In the genomic region with DNA sequence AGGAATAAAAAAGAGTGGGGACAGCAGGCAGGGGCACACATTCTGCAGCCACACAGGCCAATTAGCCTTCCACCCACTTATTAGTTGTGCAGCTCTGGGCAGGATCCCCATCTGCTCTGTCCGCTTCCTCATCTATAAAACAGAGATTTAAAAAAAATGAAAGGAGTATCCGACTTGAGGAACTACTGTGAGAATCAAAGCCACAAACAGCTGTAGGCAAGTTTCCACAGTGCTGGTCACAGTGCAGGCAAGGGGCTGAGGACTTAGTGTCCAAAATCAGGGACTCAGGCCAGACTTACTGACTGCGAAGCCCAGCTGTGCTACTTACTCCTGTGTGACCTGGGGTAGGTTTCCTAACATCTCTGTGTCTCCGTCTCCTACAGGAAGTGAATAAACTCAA, we compare ENCODE assay signal across 13 mouse cellular contexts.
DNase-seq lines count a peak whose midpoint lies in the region; ATAC-seq and TF ChIP-seq lines count a peak whose summit lies in the region.
"Had no signal": no experiment of that assay in that cellular context is flagged by ENCODE, and none has a peak within 500 bp of the region (broad histone marks: within the 10 kb centered on the region; RNA-seq: fewer than 3 reads in every experiment).

No protein-coding gene starts in this region.

- H3K27ac ChIP-seq in forebrain, embryonic 14.5 days (ENCODE audit: low read depth, low read length), result peak overlapping the region; percentile 52; the same call in 1 of the 2 replicates
- no peak overlapping the region for H3K27ac ChIP-seq in forebrain, embryonic 10.5 days
- H3K27ac ChIP-seq in layer of hippocampus, adult 2 months, result peak overlapping the region; percentile 80
- H3K27ac ChIP-seq in limb, embryonic 15.5 days, result peak overlapping the region; percentile 4; the same call in 1 of the 2 replicates
- H3K27ac ChIP-seq: kidney, postnatal 0 days; limb, embryonic 13.5 days had no signal

- H3K36me3 ChIP-seq in forebrain, embryonic 14.5 days (ENCODE audit: control insufficient read depth, insufficient read depth, low read length), result no peaks in the 10 kb centered on the region
- H3K36me3 ChIP-seq in forebrain, embryonic 10.5 days (replicated peaks), result no peaks in the 10 kb centered on the region
- H3K36me3 ChIP-seq in limb, embryonic 15.5 days, result no peaks in the 10 kb centered on the region
- H3K36me3 ChIP-seq: limb, embryonic 13.5 days had no signal

- no peaks in the 10 kb centered on the region for H3K27me3 ChIP-seq in forebrain, embryonic 14.5 days (replicated peaks; ENCODE audit: control insufficient read depth, insufficient read depth, low read length)
- no peaks in the 10 kb centered on the region for H3K27me3 ChIP-seq in forebrain, embryonic 10.5 days (ENCODE audit: poor library complexity, severe bottlenecking)
- H3K27me3 ChIP-seq in limb, embryonic 15.5 days, result no peaks in the 10 kb centered on the region
- H3K27me3 ChIP-seq: limb, embryonic 13.5 days had no signal

- no peak overlapping the region for H3K4me3 ChIP-seq in forebrain, embryonic 14.5 days (ENCODE audit: low read depth, low read length)
- no peak overlapping the region for H3K4me3 ChIP-seq in forebrain, embryonic 10.5 days
- peak overlapping the region; percentile 22; the same call in 1 of the 2 replicates for H3K4me3 ChIP-seq in layer of hippocampus, adult 2 months
- H3K4me3 ChIP-seq in limb, embryonic 15.5 days, result no peak overlapping the region
- H3K4me3 ChIP-seq: limb, embryonic 13.5 days had no signal

- H3K9ac ChIP-seq in forebrain, embryonic 14.5 days (ENCODE audit: low read length), result no peak overlapping the region
- no peak overlapping the region for H3K9ac ChIP-seq in limb, embryonic 15.5 days
- H3K9ac ChIP-seq: limb, embryonic 13.5 days had no signal

- H3K4me2 ChIP-seq in forebrain, embryonic 14.5 days (ENCODE audit: low read length), result no peak overlapping the region
- H3K4me2 ChIP-seq in limb, embryonic 15.5 days, result no peak overlapping the region
- H3K4me2 ChIP-seq: limb, embryonic 13.5 days had no signal

- TF ChIP-seq CTCF in layer of hippocampus, adult 2 months (conservative IDR thresholded peaks at IDR 0.05), result no peak

- no peak for ATAC-seq in forebrain, embryonic 14.5 days
- peak; percentile 70 for ATAC-seq in common myeloid progenitor, adult 5-6 weeks (replicated peaks; ENCODE audit: low read depth, poor library complexity, severe bottlenecking)
- ATAC-seq in limb, embryonic 15.5 days (ENCODE audit: insufficient number of reproducible peaks, low FRiP score, low TSS enrichment, low read depth), result no peak

- H3K4me1 ChIP-seq in forebrain, embryonic 14.5 days (ENCODE audit: control insufficient read depth, insufficient read depth, low read length), result peaks cover 11% of the 10 kb centered on the region
- no peaks in the 10 kb centered on the region for H3K4me1 ChIP-seq in forebrain, embryonic 10.5 days
- H3K4me1 ChIP-seq in limb, embryonic 15.5 days, result peaks cover 11% of the 10 kb centered on the region

- H3K9me3 ChIP-seq in forebrain, embryonic 14.5 days (replicated peaks; ENCODE audit: control insufficient read depth, low read length), result no peaks in the 10 kb centered on the region
- peaks cover 3% of the 10 kb centered on the region; the same call in 1 of the 2 replicates for H3K9me3 ChIP-seq in forebrain, embryonic 10.5 days
- no peaks in the 10 kb centered on the region for H3K9me3 ChIP-seq in limb, embryonic 15.5 days
- H3K9me3 ChIP-seq: limb, embryonic 13.5 days had no signal

- 76% methylated on average over 4 of the region's 4 CpGs for WGBS in forebrain, embryonic 14.5 days
- 89% methylated on average over 4 of the region's 4 CpGs for WGBS in forebrain, embryonic 10.5 days
- WGBS in limb, embryonic 15.5 days, result 57% methylated on average over 4 of the region's 4 CpGs

- DNase-seq in forebrain, embryonic 14.5 days (ENCODE audit: low spot score), result no peak
- no peak for DNase-seq in forebrain, embryonic 10.5 days (ENCODE audit: extremely low spot score, low spot score)
- DNase-seq in layer of hippocampus, adult 2 months (ENCODE audit: low spot score in 2 of 2), result no peak
- no peak for DNase-seq in layer of hippocampus, adult 11-12 months (ENCODE audit: low spot score)
- no peak for DNase-seq in liver
- no peak for DNase-seq in T-cell, adult 2 months (ENCODE audit: low spot score)
- DNase-seq: lung, adult 2 months; spleen, adult 18-20 months; thymus, adult 18-20 months had no signal
